Mouse (Mus musculus): ENCODE results near the gene Hace1.
"Not testable (repeated sequence)": the region's sequence is repeated elsewhere in the genome, so short reads cannot be mapped to it uniquely, and the experiment has no call there.

Hace1 gene

GRCm38 (mm10) chr10:45577731-45578297 lies at the start of gene Hace1:
Gene Hace1 (plus strand): TSS chr10:45577829.
- peak; percentile 72 to 84 for DNase-seq (ENCODE audit: low spot score in 2 of 2)

- not testable (repeated sequence) for DNase-seq (ENCODE audit: low spot score in 2 of 2)
Measured at GRCm38 (mm10) chr10:45537334-45537733, 40.3 kb upstream of the Hace1 start.

- DNase-seq (ENCODE audit: low spot score in 2 of 2) = no peak
Measured at GRCm38 (mm10) chr10:45542726-45543125, 34.9 kb upstream of the Hace1 start.

- DNase-seq (ENCODE audit: low spot score in 2 of 2) = no peak
Measured at GRCm38 (mm10) chr10:45546799-45547198, 30.8 kb upstream of the Hace1 start.

- DNase-seq (ENCODE audit: low spot score in 2 of 2) = peak; percentile 24 to 29
Measured at GRCm38 (mm10) chr10:45578298-45578821, 731 bp downstream of the Hace1 start.

- DNase-seq (ENCODE audit: low spot score in 2 of 2) = no peak
Measured at GRCm38 (mm10) chr10:45583310-45583709, 5.7 kb downstream of the Hace1 start.

- no peak for DNase-seq (ENCODE audit: low spot score in 2 of 2)
Measured at GRCm38 (mm10) chr10:45583829-45584228, 6.2 kb downstream of the Hace1 start.

GRCm38 (mm10) chr10:45584311-45585102 lies 6.9 kb downstream of the Hace1 start:
- peak; percentile 39 to 48 for DNase-seq (ENCODE audit: low spot score in 2 of 2)

- DNase-seq (ENCODE audit: low spot score in 2 of 2) = no peak
Measured at GRCm38 (mm10) chr10:45605853-45606252, 28.2 kb downstream of the Hace1 start.

- no peak for DNase-seq (ENCODE audit: low spot score in 2 of 2)
Measured at GRCm38 (mm10) chr10:45610727-45611126, 33.1 kb downstream of the Hace1 start.

GRCm38 (mm10) chr10:45616012-45616411 lies 38.4 kb downstream of the Hace1 start:
- no peak for DNase-seq (ENCODE audit: low spot score in 2 of 2)

- no peak for DNase-seq (ENCODE audit: low spot score in 2 of 2)
Measured at GRCm38 (mm10) chr10:45619039-45619438, 41.4 kb downstream of the Hace1 start.

- DNase-seq (ENCODE audit: low spot score in 2 of 2) = no peak
Measured at GRCm38 (mm10) chr10:45631995-45632394, 54.4 kb downstream of the Hace1 start.

- no peak for DNase-seq (ENCODE audit: low spot score in 2 of 2)
Measured at GRCm38 (mm10) chr10:45632641-45633040, 55.0 kb downstream of the Hace1 start.

- DNase-seq (ENCODE audit: low spot score in 2 of 2) = no peak
Measured at GRCm38 (mm10) chr10:45635201-45635600, 57.6 kb downstream of the Hace1 start.

- no peak for DNase-seq (ENCODE audit: low spot score in 2 of 2)
Measured at GRCm38 (mm10) chr10:45639762-45640161, 62.1 kb downstream of the Hace1 start.

- DNase-seq (ENCODE audit: low spot score in 2 of 2) = no peak
Measured at GRCm38 (mm10) chr10:45654026-45654425, 76.4 kb downstream of the Hace1 start.

- DNase-seq (ENCODE audit: low spot score in 2 of 2) = no peak
Measured at GRCm38 (mm10) chr10:45662015-45662414, 84.4 kb downstream of the Hace1 start.

- DNase-seq (ENCODE audit: low spot score in 2 of 2) = no peak
Measured at GRCm38 (mm10) chr10:45668266-45668665, 90.6 kb downstream of the Hace1 start.

GRCm38 (mm10) chr10:45676796-45677195 lies 99.2 kb downstream of the Hace1 start:
- no peak for DNase-seq (ENCODE audit: low spot score in 2 of 2)

- no peak for DNase-seq (ENCODE audit: low spot score in 2 of 2)
Measured at GRCm38 (mm10) chr10:45686191-45686590, 108.6 kb downstream of the Hace1 start.

GRCm38 (mm10) chr10:45694931-45695330 lies 117.3 kb downstream of the Hace1 start:
- no peak for DNase-seq (ENCODE audit: low spot score in 2 of 2)

- DNase-seq (ENCODE audit: low spot score in 2 of 2) = no peak
Measured at GRCm38 (mm10) chr10:45695522-45695921, 117.9 kb downstream of the Hace1 start.

Measured in spleen, postnatal 14 days (tissue).